Mouse (Mus musculus): ENCODE results near the gene Fscn1. TPM values are rescaled to one million over a fixed set of nuclear protein-coding genes. Genes with fewer than 3 reads are reported as not detected.
A peak's percentile ranks its signal among the peaks of the same experiment; 100 is the strongest.

Fscn1 gene
- polyA plus RNA-seq, 1 experiment from 2014 or later = 328 TPM

GRCm38 (mm10) chr5:142976516-142976915 lies 16.4 kb downstream of the Fscn1 start:
- ATAC-seq (ENCODE audit: insufficient number of reproducible peaks, low FRiP score, low TSS enrichment, low read depth) = no peak
- Histone ChIP-seq H3K4me2 (replicated peaks) (no peak overlapping the region), H3K4me1 (peaks cover 20% of the 10 kb centered on the region), H3K27ac (replicated peaks) (0 out of 2 replicates have a peak overlapping the region, but pooled peaks have one; percentile 5), H3K9me3 (replicated peaks) (no peaks in the 10 kb centered on the region), H3K4me3 (replicated peaks) (no peak overlapping the region), H3K36me3 (peaks cover 21% of the 10 kb centered on the region), H3K9ac (no peak overlapping the region), H3K27me3 (no peaks in the 10 kb centered on the region)
- 56% methylated on average over 5 of the region's 5 CpGs for WGBS

- 74% methylated on average over 16 of the region's 16 CpGs for WGBS
- Histone ChIP-seq H3K9ac (no peak overlapping the region), H3K27me3 (no peaks in the 10 kb centered on the region), H3K4me2 (replicated peaks) (no peak overlapping the region), H3K9me3 (replicated peaks) (no peaks in the 10 kb centered on the region), H3K4me1 (0 out of 2 replicates have a peak, but pooled peaks cover 3% of the 10 kb centered on the region), H3K27ac (replicated peaks) (no peak overlapping the region; the same call in 1 of the 2 replicates), H3K36me3 (no peaks in the 10 kb centered on the region), H3K4me3 (replicated peaks) (no peak overlapping the region)
- no peak for ATAC-seq (ENCODE audit: insufficient number of reproducible peaks, low FRiP score, low TSS enrichment, low read depth)
Observed at GRCm38 (mm10) chr5:142982046-142982801, 22.1 kb downstream of the Fscn1 start.

GRCm38 (mm10) chr5:142983174-142983573 lies 23.0 kb downstream of the Fscn1 start:
- ATAC-seq (ENCODE audit: insufficient number of reproducible peaks, low FRiP score, low TSS enrichment, low read depth) = no peak
- H3K27me3 ChIP-seq = no peaks in the 10 kb centered on the region
- no peak overlapping the region for H3K4me2 ChIP-seq (replicated peaks)
- no peaks in the 10 kb centered on the region for H3K9me3 ChIP-seq (replicated peaks)
- 62% methylated on average over 8 of the region's 8 CpGs for WGBS
- no peak overlapping the region for H3K9ac ChIP-seq
- H3K4me3 ChIP-seq (replicated peaks) = no peak overlapping the region
- H3K36me3 ChIP-seq = no peaks in the 10 kb centered on the region
- peaks cover 2% of the 10 kb centered on the region for H3K4me1 ChIP-seq
- H3K27ac ChIP-seq (replicated peaks) = no peak overlapping the region

GRCm38 (mm10) chr5:142984271-142984670 lies 24.1 kb downstream of the Fscn1 start:
- 88% methylated on average over 10 of the region's 10 CpGs for WGBS
- no peak overlapping the region for H3K4me3 ChIP-seq (replicated peaks)
- H3K4me1 ChIP-seq = peaks cover 8% of the 10 kb centered on the region

GRCm38 (mm10) chr5:142988520-142988919 lies 28.4 kb downstream of the Fscn1 start:
- WGBS = 66% methylated on average over 5 of the region's 5 CpGs
- Histone ChIP-seq H3K9me3 (replicated peaks) (no peaks in the 10 kb centered on the region), H3K9ac (no peak overlapping the region), H3K27ac (replicated peaks) (no peak overlapping the region; the same call in 1 of the 2 replicates), H3K4me3 (replicated peaks) (no peak overlapping the region), H3K4me1 (peaks cover 8% of the 10 kb centered on the region), H3K36me3 (peaks cover 26% of the 10 kb centered on the region), H3K27me3 (no peaks in the 10 kb centered on the region), H3K4me2 (replicated peaks) (no peak overlapping the region)
- no peak for ATAC-seq (ENCODE audit: insufficient number of reproducible peaks, low FRiP score, low TSS enrichment, low read depth)

More at GRCm38 (mm10) chr5:142984271-142984670, 24.1 kb downstream of the Fscn1 start:
- H3K4me2 ChIP-seq (replicated peaks) = no peak overlapping the region
- no peak for ATAC-seq (ENCODE audit: insufficient number of reproducible peaks, low FRiP score, low TSS enrichment, low read depth)
- H3K9me3 ChIP-seq (replicated peaks) = no peaks in the 10 kb centered on the region
- H3K36me3 ChIP-seq = no peaks in the 10 kb centered on the region
- H3K27me3 ChIP-seq = no peaks in the 10 kb centered on the region
- H3K27ac ChIP-seq (replicated peaks) = no peak overlapping the region
- no peak overlapping the region for H3K9ac ChIP-seq

GRCm38 (mm10) chr5:142989167-142989566 lies 29.0 kb downstream of the Fscn1 start:
- no peak for ATAC-seq (ENCODE audit: insufficient number of reproducible peaks, low FRiP score, low TSS enrichment, low read depth)
- Histone ChIP-seq H3K4me2 (replicated peaks) (no peak overlapping the region), H3K4me3 (replicated peaks) (no peak overlapping the region), H3K4me1 (peaks cover 8% of the 10 kb centered on the region), H3K36me3 (peaks cover 32% of the 10 kb centered on the region), H3K27ac (replicated peaks) (no peak overlapping the region), H3K9ac (no peak overlapping the region), H3K9me3 (replicated peaks) (no peaks in the 10 kb centered on the region), H3K27me3 (no peaks in the 10 kb centered on the region)
- 52% methylated on average over 3 of the region's 3 CpGs for WGBS

GRCm38 (mm10) chr5:142994746-142995145 lies 34.6 kb downstream of the Fscn1 start:
- 77% methylated on average over 2 of the region's 2 CpGs for WGBS
- H3K9ac ChIP-seq = no peak overlapping the region

GRCm38 (mm10) chr5:142997526-142997925 lies 37.4 kb downstream of the Fscn1 start:
- H3K9me3 ChIP-seq (replicated peaks) = no peaks in the 10 kb centered on the region
- H3K4me3 ChIP-seq (replicated peaks) = no peak overlapping the region
- peaks cover 30% of the 10 kb centered on the region for H3K36me3 ChIP-seq
- peaks cover 36% of the 10 kb centered on the region for H3K4me1 ChIP-seq
- H3K27me3 ChIP-seq = no peaks in the 10 kb centered on the region
- no peak overlapping the region for H3K4me2 ChIP-seq (replicated peaks)
- 72% methylated on average over 9 of the region's 9 CpGs for WGBS
- H3K9ac ChIP-seq = no peak overlapping the region
- peak overlapping the region; percentile 58; the same call in 1 of the 2 replicates for H3K27ac ChIP-seq (replicated peaks)
- ATAC-seq (ENCODE audit: insufficient number of reproducible peaks, low FRiP score, low TSS enrichment, low read depth) = no peak

More at GRCm38 (mm10) chr5:142994746-142995145, 34.6 kb downstream of the Fscn1 start:
- Histone ChIP-seq H3K36me3 (peaks cover 46% of the 10 kb centered on the region), H3K4me1 (peaks cover 14% of the 10 kb centered on the region; the same call in 1 of the 2 replicates), H3K27ac (replicated peaks) (no peak overlapping the region; the same call in 1 of the 2 replicates), H3K27me3 (no peaks in the 10 kb centered on the region), H3K4me2 (replicated peaks) (no peak overlapping the region), H3K9me3 (replicated peaks) (no peaks in the 10 kb centered on the region), H3K4me3 (replicated peaks) (no peak overlapping the region)
- ATAC-seq (ENCODE audit: insufficient number of reproducible peaks, low FRiP score, low TSS enrichment, low read depth) = no peak

GRCm38 (mm10) chr5:142998171-142998570 lies 38.0 kb downstream of the Fscn1 start:
- H3K9me3 ChIP-seq (replicated peaks) = no peaks in the 10 kb centered on the region
- ATAC-seq (ENCODE audit: insufficient number of reproducible peaks, low FRiP score, low TSS enrichment, low read depth) = no peak
- peaks cover 24% of the 10 kb centered on the region for H3K36me3 ChIP-seq
- WGBS = 50% methylated on average over 2 of the region's 2 CpGs
- no peaks in the 10 kb centered on the region for H3K27me3 ChIP-seq
- H3K4me1 ChIP-seq = peaks cover 43% of the 10 kb centered on the region
- no peak overlapping the region for H3K4me3 ChIP-seq (replicated peaks)
- H3K4me2 ChIP-seq (replicated peaks) = no peak overlapping the region
- H3K27ac ChIP-seq (replicated peaks) = peak overlapping the region; percentile 58; the same call in 1 of the 2 replicates
- no peak overlapping the region for H3K9ac ChIP-seq

GRCm38 (mm10) chr5:143000091-143000490 lies 39.9 kb downstream of the Fscn1 start:
- no peak overlapping the region for H3K9ac ChIP-seq
- no peak for ATAC-seq (ENCODE audit: insufficient number of reproducible peaks, low FRiP score, low TSS enrichment, low read depth)
- 43% methylated on average over 4 of the region's 4 CpGs for WGBS
- peak overlapping the region; percentile 2; the same call in 1 of the 2 replicates for H3K4me3 ChIP-seq (replicated peaks)
- peak overlapping the region; percentile 44 for H3K4me2 ChIP-seq (replicated peaks)
- peaks cover 43% of the 10 kb centered on the region for H3K4me1 ChIP-seq
- H3K9me3 ChIP-seq (replicated peaks) = no peaks in the 10 kb centered on the region
- peak overlapping the region; percentile 99 for H3K27ac ChIP-seq (replicated peaks)
- H3K27me3 ChIP-seq = no peaks in the 10 kb centered on the region
- H3K36me3 ChIP-seq = peaks cover 12% of the 10 kb centered on the region; the same call in 1 of the 2 replicates

- ATAC-seq (ENCODE audit: insufficient number of reproducible peaks, low FRiP score, low TSS enrichment, low read depth) = peak; percentile 96
- Histone ChIP-seq H3K9me3 (replicated peaks) (no peaks in the 10 kb centered on the region), H3K4me3 (replicated peaks) (peak overlapping the region; percentile 17), H3K27ac (replicated peaks) (peak overlapping the region; percentile 99), H3K36me3 (peaks cover 11% of the 10 kb centered on the region; the same call in 1 of the 2 replicates), H3K9ac (no peak overlapping the region), H3K27me3 (no peaks in the 10 kb centered on the region), H3K4me1 (peaks cover 43% of the 10 kb centered on the region), H3K4me2 (replicated peaks) (peak overlapping the region; percentile 44)
- WGBS = 20% methylated on average over 9 of the region's 9 CpGs
Observed at GRCm38 (mm10) chr5:143000654-143001500, 40.7 kb downstream of the Fscn1 start.
